Mouse (Mus musculus) ovary, adult 18-20 months (tissue): Measurements from ENCODE around the gene Unc13b.

Experiments
- DNase-seq: peaks from one replicate; pipeline ENCODE4 v3.0.0; 2022; ENCODE audit warnings: low spot score, mixed read lengths

Unc13b gene

GRCm38 (mm10) chr4:43037860-43038566 is 20.7 kb upstream of the Unc13b start:
- no peak for DNase-seq

- peak; percentile 55 for DNase-seq
Observed at GRCm38 (mm10) chr4:43038567-43039495, 19.9 kb upstream of the Unc13b start.

GRCm38 (mm10) chr4:43039609-43040008 is 19.1 kb upstream of the Unc13b start:
- no peak for DNase-seq

- DNase-seq, result peak; percentile 97
Observed at GRCm38 (mm10) chr4:43040114-43040572, 18.6 kb upstream of the Unc13b start.

GRCm38 (mm10) chr4:43040881-43041547 is 17.7 kb upstream of the Unc13b start:
- no peak for DNase-seq

DNA sequence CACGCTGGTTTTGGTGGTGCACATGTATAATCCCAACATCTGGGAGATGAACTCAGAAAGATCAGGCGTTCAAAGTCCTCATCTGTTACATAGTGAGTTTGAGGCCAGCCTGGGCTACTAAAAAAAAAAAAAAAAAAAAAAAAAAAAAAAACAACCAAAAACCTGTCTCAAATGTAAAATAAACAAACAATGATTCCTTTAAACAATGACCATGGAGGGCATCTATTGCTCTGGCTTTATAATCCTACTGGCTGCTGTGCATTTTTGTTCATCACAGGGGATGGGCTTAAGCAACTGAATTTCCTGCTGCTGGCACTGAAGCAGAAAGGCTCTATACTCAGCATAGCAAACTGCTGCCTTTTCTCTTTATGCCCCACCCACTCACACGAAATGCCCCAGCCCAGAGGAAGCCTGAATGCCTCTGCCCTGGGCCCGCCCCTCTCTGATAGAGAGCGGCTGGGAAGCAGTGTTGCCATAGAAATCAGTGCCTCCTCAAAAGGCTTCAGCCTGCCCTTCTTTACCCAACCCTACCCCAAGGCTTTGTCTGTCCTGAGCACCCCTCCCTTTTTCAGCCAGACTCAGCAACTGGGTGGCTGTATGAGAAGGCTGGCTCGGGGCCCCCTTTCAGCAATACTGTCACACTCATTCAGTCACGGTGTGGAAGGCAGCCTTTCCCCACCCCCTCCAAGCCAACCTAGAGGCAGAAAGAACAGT is 15.0 kb upstream of the Unc13b start:
- DNase-seq, result peak; percentile 78

DNA sequence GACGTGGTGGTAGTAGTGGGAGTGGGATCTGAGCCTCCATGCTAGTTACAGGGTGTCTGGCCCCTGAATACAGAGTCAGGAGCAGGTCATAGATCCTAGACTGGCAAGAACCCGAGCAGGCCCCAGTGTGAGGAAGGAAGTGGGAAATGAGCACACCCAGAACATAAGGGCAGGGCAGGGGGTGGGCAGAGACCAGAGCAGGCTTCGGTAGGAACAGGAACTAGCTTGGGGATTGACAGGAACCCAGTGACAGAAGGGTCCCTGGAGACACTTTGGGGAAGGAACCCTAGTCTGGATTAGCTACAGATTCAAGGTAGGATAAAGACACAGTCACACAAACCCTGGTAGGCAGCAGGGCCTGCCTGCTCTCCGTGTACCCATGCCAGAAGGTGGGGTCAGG is 14.1 kb upstream of the Unc13b start:
- DNase-seq, result no peak

DNA sequence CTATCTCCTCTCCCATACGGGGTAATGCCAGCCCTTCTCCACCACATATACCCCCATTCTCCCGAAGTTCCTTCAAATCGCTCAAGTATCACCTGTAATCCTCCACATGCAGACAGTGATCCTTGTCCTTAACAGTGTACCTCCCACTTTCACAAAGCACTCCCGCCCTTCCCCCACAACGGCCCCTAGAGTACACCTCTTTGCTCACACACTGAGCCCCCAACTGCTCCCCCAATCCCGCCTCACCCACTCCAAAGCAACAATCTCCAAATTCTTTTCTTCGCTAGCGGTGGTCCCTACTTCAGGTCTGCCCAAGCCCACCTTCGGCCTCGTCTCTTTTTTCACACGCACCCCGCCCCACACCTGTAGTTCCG is 13.5 kb upstream of the Unc13b start:
- no peak for DNase-seq

DNA sequence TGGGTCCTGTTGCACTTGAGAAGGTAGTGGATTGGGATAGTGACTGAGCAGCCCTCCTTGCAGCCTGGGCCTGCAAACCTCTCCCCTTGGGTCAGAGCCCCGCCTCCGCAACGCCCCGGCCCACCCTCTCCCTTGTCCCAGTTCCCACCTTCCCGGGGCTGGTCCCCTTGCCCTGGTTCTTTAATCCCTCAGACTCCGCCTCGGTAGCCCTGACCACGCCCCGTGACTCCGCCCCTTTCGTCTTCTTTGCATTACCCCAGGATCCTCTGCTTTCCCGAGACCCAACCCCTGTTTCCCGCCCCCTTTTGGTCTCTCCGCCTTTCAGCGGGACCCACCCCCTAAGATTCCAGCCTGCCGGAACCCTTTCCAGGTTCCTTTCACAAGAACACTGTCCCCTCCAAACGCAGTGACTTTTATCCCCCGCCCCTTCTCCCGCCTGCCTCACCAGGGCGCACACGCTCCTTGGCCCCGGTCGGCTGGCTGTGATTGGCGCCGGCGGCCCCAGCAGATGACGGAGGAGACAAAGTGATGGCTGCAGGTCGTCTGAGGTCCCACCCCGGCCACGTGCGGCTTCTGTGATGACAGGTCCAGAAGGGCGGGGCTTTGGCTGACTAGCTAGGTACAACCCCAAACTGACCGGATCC is 13.0 kb upstream of the Unc13b start, which contains the start of gene Fam214b:
Gene Fam214b (minus strand): TSS at position 562 of the 644 bp plus-strand sequence.
- peak; percentile 97 for DNase-seq

- DNase-seq, result no peak
Observed at GRCm38 (mm10) chr4:43046607-43047006, 12.1 kb upstream of the Unc13b start.

- peak; percentile 63 for DNase-seq
Observed at GRCm38 (mm10) chr4:43047231-43047630, 11.5 kb upstream of the Unc13b start.

- DNase-seq, result no peak
Observed at GRCm38 (mm10) chr4:43052627-43053026, 6.1 kb upstream of the Unc13b start.

- no peak for DNase-seq
Observed at GRCm38 (mm10) chr4:43057654-43058053, 1.1 kb upstream of the Unc13b start.

DNA sequence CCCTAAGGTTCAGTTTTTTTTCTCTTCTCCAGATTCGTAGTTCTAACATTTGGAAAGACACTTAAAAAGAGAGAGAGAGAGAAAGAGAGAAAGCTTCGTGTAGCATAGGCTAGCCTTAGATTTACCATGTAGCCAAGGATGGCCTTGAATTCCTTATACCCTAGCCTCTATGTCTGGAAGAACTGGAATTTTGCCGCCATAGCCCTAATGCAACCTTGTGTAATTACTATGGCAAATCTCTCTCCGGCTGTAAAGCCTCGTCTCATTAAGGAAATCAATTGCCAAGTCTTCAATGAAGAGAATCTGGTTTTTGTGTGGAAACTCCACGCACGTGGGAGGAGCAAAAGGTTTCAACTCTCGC is 381 bp upstream of the Unc13b start:
- no peak for DNase-seq

- no peak for DNase-seq
Observed at GRCm38 (mm10) chr4:43059697-43060096, 944 bp downstream of the Unc13b start.

DNA sequence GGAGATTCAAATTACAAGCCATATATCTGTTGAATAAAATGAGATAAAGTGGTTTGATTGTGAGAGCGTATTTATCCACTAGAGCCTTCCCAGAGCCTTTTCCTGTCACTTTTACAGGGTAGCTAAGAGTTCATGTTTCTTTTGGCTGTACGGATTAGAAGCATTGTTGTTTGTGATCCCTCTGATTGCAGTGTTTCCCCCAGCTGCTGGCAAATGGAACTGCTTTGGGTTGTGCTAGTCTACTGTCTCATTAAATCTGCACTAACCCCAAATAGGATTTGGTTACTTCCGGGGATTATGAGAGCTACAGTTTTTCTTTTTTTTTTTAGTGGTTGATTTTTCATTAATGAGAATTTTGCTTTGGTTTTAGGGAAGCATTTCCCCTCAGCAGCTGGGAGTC is 1.5 kb downstream of the Unc13b start:
- no peak for DNase-seq

DNA sequence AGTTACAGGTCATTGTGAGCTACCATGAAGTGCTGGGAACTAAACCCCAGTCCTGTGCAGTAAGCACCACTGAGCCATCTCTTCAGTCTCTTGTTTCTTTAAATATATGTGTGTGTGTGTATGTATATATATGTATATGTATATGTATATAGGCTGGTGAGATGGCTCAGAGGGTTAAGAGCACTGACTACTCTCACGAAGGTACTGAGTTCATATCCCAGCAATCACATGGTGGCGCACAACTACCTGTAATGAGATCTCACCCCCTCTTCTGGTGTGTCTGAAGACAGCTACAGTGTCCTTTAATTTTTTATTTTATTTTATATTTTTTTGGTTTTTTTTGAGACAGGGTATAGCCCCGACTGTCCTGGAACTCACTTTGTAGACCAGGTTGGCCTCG is 6.7 kb downstream of the Unc13b start:
- no peak for DNase-seq

- no peak for DNase-seq
Observed at GRCm38 (mm10) chr4:43074923-43075322, 16.2 kb downstream of the Unc13b start.

- no peak for DNase-seq
Observed at GRCm38 (mm10) chr4:43078071-43078718, 19.4 kb downstream of the Unc13b start.

DNA sequence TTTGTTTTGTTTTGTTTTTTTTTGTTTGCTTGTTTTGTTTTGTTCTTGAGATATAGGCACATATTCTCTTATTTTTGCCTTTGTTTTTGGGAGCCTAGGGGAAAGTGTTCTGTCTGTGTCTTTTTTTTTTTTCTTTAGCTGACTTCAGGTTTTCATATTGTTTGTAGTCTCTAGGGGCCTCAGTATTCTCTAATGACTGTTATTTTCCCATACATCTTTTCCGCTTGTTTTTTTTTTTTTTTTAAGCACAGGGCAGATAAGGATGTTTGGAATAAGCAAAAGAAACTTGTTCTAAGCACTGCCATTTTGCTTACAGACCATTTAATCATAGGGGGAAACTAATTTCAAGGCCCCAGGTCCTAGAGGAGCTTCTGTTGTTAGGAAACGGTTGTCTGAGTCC is 23.7 kb downstream of the Unc13b start:
- no peak for DNase-seq

GRCm38 (mm10) chr4:43089950-43090349 is 31.2 kb downstream of the Unc13b start:
- DNase-seq, result no peak
